Mouse (Mus musculus) spleen, postnatal 10 days (tissue): ENCODE data around the gene Phf3.
A peak's percentile ranks its signal among the peaks of the same experiment; 100 is the strongest.

Experiments used
- DNase-seq, 2 experiments: peaks; one replicate each; pipeline ENCODE4 v3.0.0; 2021 to 2022; ENCODE audit warnings: low spot score in 2 of 2

Phf3 gene

DNA sequence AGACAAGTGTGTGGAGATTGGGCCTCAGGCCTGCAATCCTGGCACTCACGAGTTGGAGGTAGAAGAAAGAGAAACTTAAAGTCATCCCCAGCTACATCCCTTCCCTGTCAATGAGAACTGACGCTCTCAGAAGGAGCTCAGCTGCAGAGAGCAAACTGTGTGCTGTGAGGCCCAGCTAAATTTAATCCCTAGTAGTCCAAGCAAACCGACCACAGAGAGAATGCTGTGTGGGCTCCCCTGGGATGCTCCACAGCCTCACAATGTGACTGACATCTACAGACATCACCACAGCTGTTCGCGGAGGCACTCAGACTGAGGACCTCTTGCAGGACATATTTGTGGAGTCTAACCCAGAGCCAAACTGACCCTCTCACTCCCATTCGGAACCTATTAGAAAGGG lies 54.3 kb downstream of the Phf3 start:
- no peak for DNase-seq

DNA sequence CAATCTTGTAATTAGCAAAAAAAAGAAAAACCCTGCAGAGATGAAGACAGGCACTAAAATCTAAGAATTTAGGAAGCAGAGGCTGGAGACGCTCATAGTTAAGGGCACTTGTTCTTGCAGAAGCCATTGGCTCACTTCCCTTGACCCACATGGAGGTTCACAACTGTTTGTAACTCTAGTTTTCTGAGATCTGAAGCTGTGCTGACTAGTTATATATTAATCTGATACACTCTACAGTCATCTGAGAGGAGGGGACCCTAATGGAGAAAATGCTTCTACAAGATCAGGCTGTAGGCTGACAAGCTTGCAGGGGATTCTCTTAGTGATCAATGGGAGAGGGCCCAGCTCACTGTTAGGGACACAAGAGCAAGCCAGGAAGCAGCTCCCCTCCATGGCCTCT lies 58.1 kb downstream of the Phf3 start:
- no peak for DNase-seq

DNA sequence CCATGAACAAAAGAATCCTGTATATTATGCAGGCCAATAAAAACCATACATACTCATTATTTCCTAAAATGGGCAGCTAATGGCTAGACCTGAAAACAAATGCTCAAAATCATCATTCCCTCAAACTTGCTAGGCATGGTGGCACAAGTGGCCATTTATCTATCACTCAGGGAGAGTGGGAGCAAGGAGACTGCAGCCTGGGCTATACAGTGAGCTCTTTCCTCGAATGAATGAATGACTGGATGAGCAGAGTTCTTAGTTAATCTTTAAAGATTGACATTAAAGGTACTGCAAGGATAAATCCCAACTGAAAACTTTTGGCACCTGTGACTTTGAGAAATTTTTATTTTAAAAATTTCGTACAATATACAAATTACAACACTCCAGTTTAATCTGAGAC lies 58.7 kb downstream of the Phf3 start:
- no peak for DNase-seq

DNA sequence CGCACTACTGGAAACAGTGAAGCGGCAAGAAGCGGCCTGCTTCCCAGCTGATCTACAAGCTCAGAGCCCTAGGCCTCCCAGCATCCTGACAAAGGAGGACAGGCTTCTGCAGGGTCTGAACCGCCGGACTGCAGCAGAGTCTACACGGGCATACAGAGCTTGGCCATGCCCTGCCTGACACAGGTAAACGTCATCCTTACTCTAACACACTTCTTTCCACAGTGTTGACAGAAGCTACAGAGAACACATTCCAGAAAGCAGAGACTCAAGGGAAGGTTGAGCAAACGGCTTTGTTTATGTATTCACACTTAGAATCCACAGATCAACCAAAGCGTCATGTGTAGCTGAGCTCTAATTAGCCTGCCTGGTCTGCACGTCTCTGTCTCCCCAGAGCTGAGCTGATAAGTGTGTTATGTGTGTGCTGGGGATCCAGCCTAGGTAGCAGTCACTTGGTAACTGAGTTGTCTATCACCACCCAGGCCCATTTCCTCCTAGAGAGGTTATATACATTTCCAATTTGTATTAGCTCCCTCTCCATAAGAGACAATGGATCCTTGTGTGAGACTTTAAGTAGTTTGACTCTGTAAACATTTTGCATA lies 65.5 kb downstream of the Phf3 start:
- no peak for DNase-seq

DNA sequence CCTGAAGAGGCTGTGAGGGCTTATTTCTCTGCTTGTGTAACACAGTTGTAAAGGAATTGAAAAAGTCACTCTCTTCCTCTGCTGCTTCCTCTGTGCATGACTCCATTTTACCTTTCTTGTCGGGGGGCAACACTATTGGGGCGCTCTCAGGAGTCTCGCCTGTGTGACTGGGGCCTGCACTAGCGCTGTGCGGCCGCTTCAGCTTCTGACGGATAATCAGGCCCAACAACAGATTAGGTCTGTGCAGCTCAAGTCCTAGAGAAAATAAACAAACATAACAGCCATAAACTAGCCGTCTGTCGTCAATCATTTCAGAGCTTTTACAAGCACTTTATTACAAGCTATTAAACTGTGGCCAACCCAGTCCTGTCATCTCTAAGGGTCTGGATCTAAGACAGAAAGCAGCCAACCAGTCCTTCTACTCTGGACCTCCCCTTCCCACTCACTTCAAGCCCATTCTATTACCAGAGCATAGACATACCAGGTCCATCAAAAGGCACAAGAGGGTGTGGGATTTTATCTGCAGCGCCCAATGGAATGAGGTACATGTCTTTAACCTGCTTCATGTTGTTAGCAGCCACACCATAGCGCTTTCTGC lies 67.9 kb downstream of the Phf3 start:
- DNase-seq: no peak

DNA sequence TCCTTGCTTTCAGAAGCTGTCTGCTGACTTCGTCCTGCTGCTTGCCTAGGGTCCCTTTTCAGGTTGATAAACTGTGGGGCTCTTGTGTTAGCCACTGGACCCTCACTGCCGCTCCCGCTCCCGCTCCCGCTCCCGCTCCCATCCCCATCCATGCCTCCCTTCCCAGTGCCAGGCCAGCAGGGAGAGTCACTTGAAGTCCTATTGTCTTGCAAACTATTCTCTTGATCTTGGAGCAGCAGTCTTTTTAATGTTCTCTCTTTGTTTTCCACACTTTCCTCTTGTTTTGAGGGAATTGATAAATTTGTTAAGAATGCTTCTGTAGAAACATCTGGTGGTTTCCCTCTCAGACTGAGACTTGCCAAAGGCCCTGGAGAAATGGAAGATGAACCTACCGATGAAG lies 68.8 kb downstream of the Phf3 start:
- no peak for DNase-seq

DNA sequence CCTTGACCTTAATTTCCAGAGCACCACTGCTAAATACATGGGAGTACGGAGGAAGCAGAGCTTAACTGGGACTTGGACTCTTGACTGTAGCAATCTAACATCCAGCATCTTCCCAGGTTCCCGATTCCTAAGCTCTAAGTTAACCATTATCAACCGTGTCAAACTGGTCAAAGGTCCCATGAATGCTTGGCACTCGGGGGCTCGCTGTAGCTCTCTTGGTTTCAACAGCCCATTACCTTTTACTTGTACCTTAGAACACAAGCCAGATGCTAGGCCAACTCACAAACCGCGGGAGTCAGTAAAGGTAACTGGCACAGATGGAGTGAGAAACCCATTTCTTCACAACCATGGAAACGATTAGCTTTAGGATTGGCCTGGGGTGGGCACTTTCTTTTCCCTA lies 71.8 kb downstream of the Phf3 start:
- DNase-seq: no peak

DNA sequence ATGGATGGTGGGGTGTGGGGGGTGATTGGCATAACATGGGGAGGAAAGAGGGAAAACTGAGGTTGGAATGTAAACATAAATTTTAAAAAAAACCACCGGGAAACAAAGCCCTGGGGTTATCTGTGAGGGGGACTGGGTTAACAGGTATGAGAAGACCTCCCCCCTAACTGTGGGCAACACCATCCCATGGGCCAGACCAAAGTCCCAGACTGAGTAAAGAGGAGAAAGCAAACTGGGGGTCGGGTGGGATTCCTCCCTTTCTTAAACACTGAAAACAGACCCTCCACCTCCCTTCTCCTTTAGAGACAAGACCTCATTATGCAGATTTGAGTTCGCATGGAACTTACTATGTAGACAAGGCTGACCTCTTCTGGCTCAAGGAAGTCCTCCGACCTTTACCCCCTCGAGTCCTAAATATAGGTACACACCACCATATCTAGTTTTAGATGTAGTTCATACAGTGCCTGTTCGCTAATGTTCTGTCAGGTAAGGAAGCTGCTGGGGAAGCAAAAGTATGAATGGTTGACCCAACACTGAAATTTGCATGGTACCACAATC lies 74.4 kb downstream of the Phf3 start:
- DNase-seq: no peak

DNA sequence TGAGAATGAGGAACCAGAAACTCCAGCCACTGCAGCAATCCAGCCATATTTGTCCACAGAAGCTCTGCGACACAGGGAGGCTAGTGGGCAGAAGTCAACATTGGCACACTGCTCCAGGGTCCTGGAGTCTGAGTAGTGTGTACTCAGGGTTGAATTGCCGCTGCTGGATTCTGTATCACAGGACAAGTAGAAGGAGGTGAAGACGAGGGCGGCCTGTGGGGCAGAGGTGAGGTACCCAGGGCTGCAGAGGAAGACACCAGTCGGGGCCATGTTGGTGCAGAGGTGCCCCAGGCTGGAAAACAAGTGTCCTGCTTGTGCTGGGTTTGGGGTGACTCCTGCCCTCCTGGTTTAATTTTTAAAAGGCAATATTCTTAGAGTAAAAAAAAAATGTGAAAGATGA lies 79.1 kb downstream of the Phf3 start:
- no peak for DNase-seq

DNA sequence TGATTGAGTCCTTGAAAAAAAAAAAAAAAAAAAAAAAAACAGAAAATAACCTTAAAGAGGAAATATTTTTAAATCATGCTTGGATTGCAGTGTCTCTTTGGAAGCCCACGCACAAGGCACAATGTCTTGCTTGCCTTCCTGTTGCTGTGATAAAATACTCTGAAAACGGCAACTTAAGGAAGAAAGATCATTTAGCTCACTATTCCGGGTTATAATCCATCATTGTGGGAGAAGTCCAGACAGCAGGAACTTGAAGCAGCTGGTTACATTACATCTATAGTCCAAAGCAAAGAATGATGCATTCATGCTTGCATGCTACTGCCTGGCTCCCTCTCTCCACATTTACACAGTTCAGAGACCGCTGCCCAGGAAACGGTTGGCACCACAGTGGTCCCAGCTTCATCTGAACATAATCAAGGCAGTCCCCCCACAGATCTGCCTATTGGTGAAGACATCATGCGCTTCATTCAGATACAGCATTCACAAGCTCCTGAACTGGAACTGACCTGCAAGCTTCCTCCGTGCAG lies 80.3 kb downstream of the Phf3 start:
- DNase-seq: no peak

DNA sequence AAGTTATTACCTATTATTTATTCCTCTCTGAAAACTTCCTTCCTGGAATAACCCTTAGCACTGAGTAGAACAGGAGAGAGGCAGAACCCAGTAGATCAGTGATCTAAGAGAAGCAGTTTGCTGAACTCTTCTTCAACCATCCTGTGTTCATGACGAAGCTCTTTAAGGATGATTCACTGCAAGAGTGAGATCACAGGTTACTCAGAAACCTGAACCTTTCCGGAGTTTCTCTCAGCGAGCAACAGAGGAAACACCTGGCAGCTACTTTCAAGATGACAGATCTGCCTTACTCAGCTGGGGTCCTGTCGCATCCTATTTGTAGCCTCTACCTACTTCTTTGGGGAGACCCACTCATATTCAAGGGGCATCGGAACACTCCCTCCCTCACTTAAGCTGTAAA lies 80.8 kb downstream of the Phf3 start:
- no peak for DNase-seq

DNA sequence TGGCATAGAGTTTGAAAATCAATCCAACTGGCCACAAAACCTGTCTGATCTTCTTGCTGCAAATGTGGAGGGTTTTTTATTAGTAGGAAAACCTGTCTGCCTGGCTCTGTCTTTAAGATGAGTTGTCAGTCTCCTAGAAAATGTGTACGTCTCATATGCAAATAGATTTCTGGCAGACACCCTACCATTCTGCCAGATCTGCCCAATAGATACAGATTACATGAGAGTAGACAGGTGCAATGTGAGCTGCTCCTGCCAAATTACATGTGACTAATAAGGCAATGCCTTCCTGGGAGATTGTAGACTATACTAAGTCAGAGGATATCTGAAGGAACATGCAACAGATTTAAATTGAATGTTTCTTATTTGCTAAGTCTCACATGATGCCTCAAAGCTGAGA lies 83.5 kb downstream of the Phf3 start:
- DNase-seq: no peak

DNA sequence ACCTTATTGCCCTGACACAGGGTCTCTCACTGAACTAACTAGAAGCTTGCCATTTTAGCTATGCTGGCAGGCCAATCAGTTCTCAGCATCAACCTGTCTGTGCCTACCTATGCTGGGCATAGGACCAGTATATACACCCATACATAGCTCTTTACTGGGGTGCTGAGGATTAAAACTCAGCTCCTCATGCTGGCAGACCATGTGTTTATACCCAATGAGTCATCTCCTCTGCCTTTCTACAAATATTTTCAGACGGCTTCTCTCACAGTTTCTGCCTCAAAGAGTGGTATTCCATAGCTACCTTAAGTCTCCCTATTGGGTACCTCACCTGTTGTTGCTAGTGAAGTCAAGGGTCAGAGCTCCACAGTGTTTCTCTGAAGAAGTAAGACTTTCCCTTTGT lies 84.0 kb downstream of the Phf3 start:
- DNase-seq: no peak

DNA sequence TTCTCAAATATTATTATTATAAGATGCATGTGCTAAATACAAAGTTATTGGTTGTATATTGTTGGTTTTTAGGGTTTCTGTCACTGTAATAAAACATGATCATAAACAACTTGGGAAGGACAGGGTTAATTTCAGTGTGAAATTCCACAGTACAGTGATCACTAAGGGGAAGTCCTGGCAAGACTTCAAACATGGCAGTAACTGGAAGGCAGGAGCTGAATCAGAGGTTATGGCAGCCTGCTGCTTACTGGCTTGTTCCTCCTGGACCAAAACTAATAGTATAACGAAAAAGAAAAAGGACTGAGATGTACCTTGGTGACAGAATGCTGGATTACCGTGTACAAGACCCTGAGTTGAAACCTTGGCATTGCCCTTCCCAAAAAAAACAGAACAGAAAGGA lies 84.7 kb downstream of the Phf3 start:
- no peak for DNase-seq

DNA sequence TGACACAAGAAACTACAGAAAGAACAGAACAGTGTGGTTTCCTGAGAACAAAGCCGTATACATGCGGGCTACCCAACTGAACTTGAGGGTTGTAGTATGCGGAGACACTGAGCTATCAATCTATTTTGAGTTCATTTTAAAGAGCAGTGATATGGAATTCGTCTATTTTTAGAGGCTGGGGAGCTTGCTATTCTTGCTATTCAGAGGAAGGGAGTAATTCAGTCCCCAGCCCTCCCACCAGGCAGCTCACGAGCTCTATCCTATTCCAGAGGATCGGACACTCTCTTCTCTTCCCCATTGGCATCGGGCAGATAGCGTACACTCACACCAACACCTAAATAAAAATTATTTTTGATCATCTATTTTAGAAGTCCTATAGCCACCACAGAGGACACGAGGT lies 87.1 kb downstream of the Phf3 start:
- no peak for DNase-seq

DNA sequence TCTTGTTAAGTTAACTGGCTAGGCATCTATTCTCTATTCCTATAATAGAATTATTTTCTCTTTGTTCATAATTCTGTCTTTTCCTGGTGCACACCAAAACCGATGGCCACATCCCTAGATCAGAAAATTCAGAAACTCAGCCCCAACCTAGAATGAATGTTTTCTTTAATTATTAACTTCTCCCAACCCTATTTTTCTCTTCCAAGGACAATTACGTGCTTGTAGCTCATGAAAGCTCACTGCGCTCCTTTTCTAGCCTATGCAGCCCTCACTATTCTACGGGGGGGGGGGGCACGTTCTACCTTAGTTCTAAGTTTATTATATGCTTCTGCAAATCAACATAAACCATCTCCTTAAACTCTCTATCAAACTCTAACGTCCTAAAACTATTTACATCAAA lies 90.0 kb downstream of the Phf3 start:
- no peak for DNase-seq

DNA sequence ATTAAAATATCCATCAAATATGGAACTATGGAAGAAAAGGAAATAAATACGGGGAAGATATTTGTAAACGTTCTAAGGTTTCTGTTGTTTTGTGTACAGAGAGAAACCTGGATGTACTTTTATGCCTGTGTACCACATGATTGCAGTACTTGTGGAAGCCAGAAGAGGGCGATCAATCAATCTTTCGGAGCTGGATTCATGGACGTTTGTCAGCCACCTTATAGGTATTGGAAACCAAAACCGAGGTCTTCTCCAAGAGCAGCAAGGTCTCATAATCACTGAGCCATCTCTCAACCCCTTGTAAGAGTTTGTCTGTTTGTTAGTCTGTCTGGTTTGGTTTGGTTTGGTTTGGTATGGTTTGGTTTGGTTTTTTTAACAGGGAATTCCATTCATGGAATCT lies 93.4 kb downstream of the Phf3 start:
- peak in 1 of 2 experiments; percentile 45 for DNase-seq

DNA sequence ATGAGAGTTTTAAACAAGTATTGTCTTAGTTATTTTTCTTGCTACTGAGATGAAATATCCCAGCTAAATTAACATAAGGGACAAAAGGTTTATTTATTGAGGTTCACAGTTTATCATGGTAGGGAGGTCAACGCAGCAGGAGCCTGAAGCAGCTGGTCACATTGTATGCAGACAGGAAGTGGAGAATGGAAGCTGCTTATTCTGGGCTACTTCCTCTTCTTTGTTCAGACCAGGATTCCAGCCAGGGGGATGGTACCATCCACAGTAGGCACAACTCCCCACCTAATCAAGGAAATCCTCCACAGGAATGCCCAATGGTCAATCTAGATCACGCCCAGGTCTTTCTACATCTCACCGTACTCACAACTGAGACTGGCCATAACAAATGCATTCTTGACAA lies 94.2 kb downstream of the Phf3 start:
- DNase-seq: no peak

DNA sequence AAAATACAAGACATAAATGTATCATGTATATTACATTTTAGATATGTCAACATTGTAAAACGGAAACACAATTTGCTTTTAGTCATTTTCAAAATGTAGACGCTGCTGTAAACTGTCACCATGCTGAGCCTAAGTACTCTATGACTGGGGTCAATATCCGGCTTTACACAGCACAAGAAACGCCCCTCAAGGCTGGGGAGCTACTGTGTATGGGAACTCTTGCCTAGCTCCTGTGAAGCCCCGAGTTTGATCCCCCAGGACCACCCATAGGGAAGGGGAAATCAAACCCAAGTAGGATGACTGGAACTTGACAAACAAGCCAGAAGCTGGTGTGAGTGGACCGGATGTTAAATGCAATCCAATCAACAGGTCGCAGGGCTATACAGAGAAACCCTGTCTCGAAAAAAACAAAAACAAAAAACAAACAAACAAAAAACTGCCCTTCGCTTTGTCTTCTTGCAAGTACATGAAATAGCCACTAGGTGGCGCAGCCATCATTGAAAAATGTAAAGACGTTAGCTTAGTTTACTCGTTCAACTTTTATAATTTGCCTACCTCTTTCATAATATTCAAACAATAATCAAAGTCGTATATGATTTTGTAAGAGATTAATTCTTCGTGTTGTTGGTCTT lies 95.2 kb downstream of the Phf3 start:
- DNase-seq: peak in 1 of 2 experiments; percentile 30

DNA sequence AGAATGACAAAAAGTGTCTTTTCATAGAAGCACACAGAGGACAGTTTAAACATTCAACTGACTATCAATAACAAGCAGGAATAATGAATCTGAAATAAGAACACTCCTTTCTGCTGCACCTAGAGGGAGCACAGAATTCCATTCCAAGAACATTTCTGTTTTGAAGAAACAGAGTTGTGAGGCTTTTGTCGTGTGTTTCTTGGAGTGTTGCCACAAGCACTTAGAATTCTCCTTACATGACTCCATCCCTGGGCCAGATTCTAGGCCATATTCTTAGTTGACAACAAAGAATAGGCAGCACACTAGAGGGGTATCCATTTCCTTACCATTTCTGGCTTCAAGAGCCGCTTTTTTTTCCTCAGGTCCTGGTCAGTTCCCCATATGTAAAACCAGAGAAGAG lies 97.5 kb downstream of the Phf3 start:
- DNase-seq: no peak

DNA sequence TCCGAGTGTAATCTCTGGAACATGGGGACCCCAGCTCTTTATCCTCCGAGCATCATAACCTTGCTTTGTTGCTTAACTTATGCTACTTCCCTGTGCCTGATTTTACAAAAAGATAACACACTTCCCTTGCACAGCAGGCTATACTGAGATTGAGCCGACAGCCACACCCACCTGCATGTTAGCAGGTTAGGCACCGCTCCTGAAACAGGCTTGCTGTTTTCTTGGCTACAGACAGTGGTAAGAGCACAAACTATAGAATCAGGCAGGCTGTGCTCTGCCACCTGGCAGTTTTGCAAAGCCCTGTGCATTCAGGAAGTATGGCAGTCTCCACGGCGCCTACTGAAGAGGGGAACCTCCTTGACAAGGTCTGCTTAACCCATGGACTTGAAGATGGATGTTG lies 100.1 kb downstream of the Phf3 start:
- DNase-seq: no peak

DNA sequence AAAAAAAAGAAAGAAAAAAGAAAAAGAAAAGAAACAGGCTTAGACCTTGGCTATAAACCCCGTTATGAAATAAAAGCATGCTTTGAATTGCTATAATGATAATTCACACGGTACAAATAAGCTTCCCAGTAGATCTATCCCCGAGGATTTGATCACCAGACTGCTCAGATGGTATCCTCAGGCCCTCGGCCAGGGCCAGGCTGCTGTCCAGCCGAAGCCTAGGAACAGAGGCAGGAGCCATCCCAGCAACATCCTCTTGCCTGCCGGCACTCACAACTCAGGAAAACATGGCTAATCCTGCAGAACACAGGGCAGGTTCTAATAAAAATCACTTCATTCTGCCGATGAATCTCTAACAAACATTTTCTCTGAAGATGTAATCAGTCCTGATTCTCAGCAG lies 100.9 kb downstream of the Phf3 start:
- DNase-seq: no peak

DNA sequence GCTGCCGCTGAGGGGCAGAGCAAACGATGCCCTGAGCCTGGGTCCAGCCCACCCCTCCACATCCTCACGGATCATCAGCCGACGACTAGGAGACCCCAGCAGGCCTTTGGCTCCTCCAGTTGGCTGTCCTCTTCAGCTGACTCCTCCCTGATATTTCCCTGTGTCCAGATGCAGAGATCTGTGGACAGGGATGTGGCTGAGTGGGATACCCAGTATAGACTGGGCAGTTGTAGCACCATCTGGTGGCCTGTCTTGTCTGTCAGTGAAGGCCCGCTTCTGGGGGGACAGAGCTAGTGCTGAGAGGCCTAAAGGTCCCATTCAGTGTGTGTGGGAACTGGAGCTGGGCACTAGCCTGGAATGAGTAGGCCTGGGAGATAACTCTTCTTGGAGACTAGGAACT lies 101.9 kb downstream of the Phf3 start:
- DNase-seq: no peak
